Mouse (Mus musculus) testis, adult 10 weeks (tissue): ENCODE results near the gene Tenm4. TPM values are rescaled to one million over a fixed set of nuclear protein-coding genes. Genes with fewer than 3 reads are reported as not detected.

Experiments used
- polyA plus RNA-seq: library from polyadenylated mRNA; stranded (reverse); fragments of 350-450 nt; fragmentation: Illumina TruSeq; extraction: RNeasy Lipid Tissue Mini Kit (QIAGEN cat#74804); gene quantifications from one replicate; pipeline ENCODE4 v1.2.3, GENCODE M21; 2014; ENCODE audit warnings: low read depth, low replicate concordance

The Tenm4 gene
- polyA plus RNA-seq: 0.69 TPM

GRCm38 (mm10) chr7:96170924-96171595 is at the start of gene Tenm4:
Tenm4 (plus strand) TSS chr7:96171246.

GRCm38 (mm10) chr7:96951281-96952051 is 780.4 kb downstream of the Tenm4 start, which contains the start of gene Nars2:
Nars2 (plus strand) TSS chr7:96951505.

